Mouse (Mus musculus): ENCODE measurements around the gene Gm21732. TPM values are rescaled to one million over a fixed set of nuclear protein-coding genes. Genes with fewer than 3 reads are reported as not detected.
"Not testable (repeated sequence)": the region's sequence is repeated elsewhere in the genome, so short reads cannot be mapped to it uniquely, and the experiment has no call there.

The Gm21732 gene
- total RNA-seq (2014; fragmentation: Nextera tagmentation) (not detected in 2 replicates), total RNA-seq (2017) (not detected in 2 replicates), polyA plus RNA-seq (2012) (not detected in 2 replicates)

DNA sequence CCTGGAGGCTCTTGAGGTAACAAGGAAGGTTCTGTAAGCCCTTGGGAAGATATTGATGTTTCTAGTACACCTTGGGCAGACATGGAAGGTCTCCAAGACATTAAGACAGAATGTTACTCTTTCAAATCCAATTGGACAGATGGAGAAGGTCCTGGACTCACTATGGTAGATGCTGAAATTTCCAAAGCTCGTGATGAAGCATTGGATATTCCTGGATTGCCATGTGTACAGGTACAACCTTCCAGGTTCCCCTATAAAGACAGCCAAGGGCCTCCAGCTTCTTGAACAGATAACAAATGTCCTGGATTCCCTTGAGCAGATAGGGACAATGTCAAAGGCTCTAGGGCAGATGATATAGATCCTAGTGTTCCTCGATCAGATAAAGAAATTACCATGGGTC, at the start of gene Gm21732:
Gm21732 (minus strand) TSS at position 101 of the 400 bp plus-strand sequence.
- H3K27me3 ChIP-seq (ENCODE audit: insufficient read depth, low read length); H3K4me3 ChIP-seq (ENCODE audit: low read depth, low read length); DNase-seq (ENCODE audit: low spot score); H3K4me1 ChIP-seq (ENCODE audit: insufficient read depth, low read depth, low read length); ATAC-seq (ENCODE audit: extremely low read depth, insufficient number of reproducible peaks, low FRiP score, poor library complexity, severe bottlenecking); H3K9me3 ChIP-seq (replicated peaks); H3K36me3 ChIP-seq (replicated peaks): not testable (repeated sequence)

Other genes with a start within 250 kb of the Gm21732 start
- gene Gm20897, start 73.5 kb downstream of the Gm21732 start, total RNA-seq (2014; fragmentation: Nextera tagmentation) = not detected in 2 replicates
- not detected in 2 replicates for gene Gm20897, start 73.5 kb downstream of the Gm21732 start, total RNA-seq (2017)
- not detected in 2 replicates for gene Gm20897, start 73.5 kb downstream of the Gm21732 start, polyA plus RNA-seq (2012)

Data from G1E (cell line).